Mouse (Mus musculus): Measurements from ENCODE around the gene Gm10277.

- no peak for TF ChIP-seq CTCF (IDR thresholded peaks at IDR 0.05; ENCODE audit: control insufficient read depth, insufficient read depth, insufficient replicate concordance, low read depth, low read length)
- no peak for TF ChIP-seq POLR2A (IDR thresholded peaks at IDR 0.05; ENCODE audit: control insufficient read depth, low read depth, low read length)
Measured at GRCm38 (mm10) chr11:77785396-77785767, 2.2 kb downstream of the Gm10277 start.

All from testis, adult 2 months (tissue).